Mouse (Mus musculus): Measurements from ENCODE around the gene Olfr2.
"Not testable (repeated sequence)": the region's sequence is repeated elsewhere in the genome, so short reads cannot be mapped to it uniquely, and the experiment has no call there.

The Olfr2 gene

GRCm38 (mm10) chr7:107005972-107006371 is at the start of gene Olfr2:
Gene Olfr2, minus strand, starts transcription at chr7:107006072.
- CTCF ChIA-PET = no interaction called here
- POLR2A ChIA-PET = no interaction called here

DNA sequence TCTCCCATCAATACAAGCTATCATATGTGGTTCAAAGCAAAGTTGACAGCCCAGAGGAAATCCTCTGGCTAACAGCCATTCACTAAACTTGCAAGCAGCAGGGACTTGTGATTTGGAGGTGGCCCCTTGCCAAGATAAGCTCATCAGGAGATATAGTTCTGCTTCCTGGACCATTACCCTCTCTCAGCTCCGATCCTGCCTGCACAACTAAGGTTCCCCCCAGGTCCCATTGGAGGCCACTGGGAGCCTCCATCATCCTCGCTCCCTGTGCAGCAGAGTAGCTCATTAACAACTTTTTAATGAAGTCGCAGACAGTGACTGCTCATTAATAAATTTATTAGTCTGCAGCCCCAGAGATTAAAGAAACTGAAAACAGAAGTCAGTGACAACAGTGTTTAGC is 41.7 kb upstream of the Olfr2 start:
- ChIA-PET POLR2A (no interaction called here), CTCF (no interaction called here)

DNA sequence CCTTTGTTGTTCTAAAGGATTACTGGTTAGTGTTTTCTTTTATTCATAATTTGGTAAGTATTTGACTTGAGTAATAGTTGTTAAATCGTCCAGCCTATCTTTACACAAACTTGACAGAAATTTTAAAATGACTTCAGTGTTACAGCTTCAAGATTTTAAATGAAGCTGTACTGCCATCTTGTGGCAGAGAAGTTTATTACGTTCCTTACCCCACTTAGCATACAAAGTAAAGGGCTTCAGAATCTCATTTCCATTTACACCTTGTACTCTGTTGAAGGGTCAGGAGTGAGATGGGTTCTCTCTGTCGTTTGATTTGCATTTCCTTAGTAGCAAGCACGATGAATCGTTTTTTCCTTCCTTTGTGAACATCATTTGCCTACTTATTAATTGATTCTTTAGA is 40.0 kb upstream of the Olfr2 start:
- POLR2A ChIA-PET = no interaction called here
- CTCF ChIA-PET = interaction anchor here in 1 of 4 experiments (0.6 kb wide), 1 partner anchor 722 kb away, joined by 9 read pairs; no protein-coding TSS in a partner anchor

DNA sequence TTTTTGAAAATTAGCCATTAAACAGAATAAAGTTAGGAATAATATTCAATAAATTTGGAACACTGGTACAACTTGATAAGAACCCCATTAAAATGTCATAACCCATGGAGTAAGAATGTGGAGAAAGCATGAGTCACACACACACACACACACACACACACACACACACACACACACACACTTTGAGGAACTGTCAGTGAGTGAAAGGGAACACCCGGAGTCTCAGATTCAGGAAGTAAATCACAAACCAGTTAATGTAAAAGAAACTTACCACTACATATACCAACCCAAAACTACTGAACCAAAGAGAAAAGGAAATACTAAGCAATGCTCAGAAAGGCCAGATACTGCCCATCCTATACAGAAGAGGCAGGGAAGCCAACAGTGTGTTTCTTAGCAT is 38.5 kb upstream of the Olfr2 start:
- POLR2A ChIA-PET = no interaction called here

DNA sequence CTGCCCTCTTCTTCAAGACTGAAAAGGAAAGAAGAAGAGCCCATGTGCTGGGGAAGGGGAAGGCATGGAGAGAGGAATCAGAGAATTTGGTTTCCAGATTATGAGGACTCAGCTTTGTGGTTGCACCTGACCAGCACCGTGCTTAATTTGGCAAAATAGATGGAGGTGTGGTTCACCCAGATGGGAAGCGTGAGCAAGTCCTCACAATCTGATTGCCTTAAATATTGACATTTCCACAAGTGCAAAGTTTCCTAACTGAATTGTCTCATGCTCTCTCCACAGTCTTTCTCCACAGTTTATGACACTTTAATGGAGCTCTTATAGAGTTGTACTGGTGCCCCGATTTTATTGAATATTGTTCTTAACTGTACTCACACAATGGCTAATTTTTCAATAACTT is 37.3 kb upstream of the Olfr2 start:
- ChIA-PET CTCF (interaction anchor here in 2 of 4 experiments (0.6 kb wide), 2 partner anchors 523 to 615 kb away, joined by 3 to 7 read pairs; no protein-coding TSS in a partner anchor), POLR2A (no interaction called here)

More for the DNA sequence above, 38.5 kb upstream of the Olfr2 start:
- CTCF ChIA-PET = interaction anchor here in 2 of 4 experiments (0.7 to 0.8 kb wide), 2 partner anchors 165 to 482 kb away, joined by 3 read pairs; partner anchors contain the start of gene Rbmxl2 (in 1 of the 2)

- POLR2A ChIA-PET = no interaction called here
- CTCF ChIA-PET = no interaction called here
Measured at GRCm38 (mm10) chr7:107039934-107040563, 34.2 kb upstream of the Olfr2 start.

DNA sequence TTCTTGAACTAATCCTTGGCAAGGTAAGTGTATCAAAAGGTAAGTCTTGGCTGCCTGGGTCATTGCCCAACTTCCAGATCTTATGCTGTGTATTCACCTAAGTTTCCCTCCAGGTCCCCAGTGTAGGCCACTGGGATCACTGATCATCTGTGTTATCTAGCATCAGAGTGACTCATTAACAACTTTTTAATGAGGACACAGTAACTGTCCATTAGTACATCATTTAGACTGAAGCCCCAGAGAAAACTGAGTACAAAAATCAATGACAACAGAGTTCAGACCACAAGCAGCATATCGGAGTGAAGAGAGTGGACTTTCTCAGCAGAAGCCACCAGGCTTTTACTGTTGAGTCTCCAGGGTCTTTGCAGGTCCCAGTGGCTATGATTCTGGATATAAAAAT is 25.0 kb upstream of the Olfr2 start, which contains the start of gene Olfr713:
Olfr713 (plus strand) TSS at position 301 of the 400 bp plus-strand sequence.
- ChIA-PET POLR2A (no interaction called here), CTCF (no interaction called here)

DNA sequence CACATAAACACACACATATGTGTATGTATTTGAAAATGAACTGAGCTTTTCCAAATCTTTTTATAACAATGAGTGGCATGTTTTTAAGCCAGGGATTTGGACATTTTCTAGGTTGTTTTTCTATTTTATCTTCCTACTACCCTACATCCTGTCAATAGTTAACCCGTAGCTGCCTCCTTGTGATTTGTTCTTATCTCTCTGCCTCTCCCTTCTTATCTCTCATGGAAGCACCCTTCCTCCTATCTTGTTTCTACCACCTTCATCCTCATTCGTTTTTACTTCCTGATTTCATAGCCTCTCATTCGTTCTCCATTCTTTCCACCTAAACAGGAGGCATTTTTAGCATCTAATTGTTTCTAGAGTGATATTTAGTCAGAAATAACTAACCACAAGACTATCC is 1.7 kb downstream of the Olfr2 start:
- ChIA-PET POLR2A (no interaction called here), CTCF (no interaction called here)

GRCm38 (mm10) chr7:107000798-107001197 is 5.1 kb downstream of the Olfr2 start:
- POLR2A ChIA-PET = interaction anchor here in 1 of 4 experiments (0.9 kb wide), 1 partner anchor 172 kb away, joined by 3 read pairs; no protein-coding TSS in a partner anchor

DNA sequence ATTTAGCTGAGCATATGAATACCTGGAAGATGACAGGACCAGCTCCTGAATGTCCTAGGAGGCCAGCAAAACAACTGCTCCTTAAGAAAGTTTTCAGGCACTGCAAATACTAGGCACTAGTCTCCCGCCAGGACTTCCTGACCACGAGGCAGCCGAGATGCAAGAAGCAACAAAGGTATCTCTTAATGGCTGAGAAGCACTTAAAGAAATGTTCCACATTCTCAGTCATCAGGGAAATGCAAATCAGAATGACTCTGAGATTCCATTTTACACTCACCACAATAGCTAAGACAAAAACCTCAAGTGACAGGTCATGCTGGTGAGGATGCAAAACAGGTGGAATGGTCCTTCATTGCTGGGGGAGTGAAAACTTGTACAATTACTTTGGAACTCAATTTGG is 20.6 kb downstream of the Olfr2 start:
- POLR2A ChIA-PET = no interaction called here
- CTCF ChIA-PET = no interaction called here

More at GRCm38 (mm10) chr7:107000798-107001197, 5.1 kb downstream of the Olfr2 start:
- CTCF ChIA-PET = no interaction called here

DNA sequence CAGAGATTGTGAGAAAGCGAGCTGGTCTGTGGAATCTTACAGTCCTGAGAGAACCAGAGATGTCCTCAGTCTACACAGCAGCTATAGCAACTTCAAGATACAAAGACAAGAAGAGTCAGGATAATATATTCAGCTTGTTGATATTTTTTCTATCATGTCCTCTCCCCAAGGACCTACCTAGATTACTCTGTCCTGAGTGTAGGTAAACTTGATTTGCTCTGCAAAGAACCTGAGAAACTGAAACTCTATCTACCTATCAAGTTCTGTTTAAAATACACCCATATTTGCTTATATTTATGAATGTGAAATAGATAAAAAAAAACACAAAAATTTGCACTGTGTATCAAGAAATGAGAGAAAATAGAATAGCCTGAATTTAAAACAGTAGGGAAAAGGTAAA is 30.5 kb downstream of the Olfr2 start, which contains the start of gene Olfr711:
Olfr711 (minus strand) TSS at position 101 of the 400 bp plus-strand sequence.
- ChIA-PET CTCF (no interaction called here), POLR2A (no interaction called here)

- POLR2A ChIA-PET = not testable (repeated sequence)
- CTCF ChIA-PET = interaction anchor here in 3 of 4 experiments (0.5 to 1.0 kb wide), 3 partner anchors 14 to 209 kb away, joined by 3 to 7 read pairs (median 3); no protein-coding TSS in a partner anchor
Measured at GRCm38 (mm10) chr7:106967503-106967902, 38.4 kb downstream of the Olfr2 start.

GRCm38 (mm10) chr7:106963837-106964236 is 42.0 kb downstream of the Olfr2 start, which contains the start of gene Olfr6:
Gene Olfr6, minus strand, starts transcription at chr7:106963937.
- POLR2A ChIA-PET = no interaction called here
- CTCF ChIA-PET = no interaction called here

DNA sequence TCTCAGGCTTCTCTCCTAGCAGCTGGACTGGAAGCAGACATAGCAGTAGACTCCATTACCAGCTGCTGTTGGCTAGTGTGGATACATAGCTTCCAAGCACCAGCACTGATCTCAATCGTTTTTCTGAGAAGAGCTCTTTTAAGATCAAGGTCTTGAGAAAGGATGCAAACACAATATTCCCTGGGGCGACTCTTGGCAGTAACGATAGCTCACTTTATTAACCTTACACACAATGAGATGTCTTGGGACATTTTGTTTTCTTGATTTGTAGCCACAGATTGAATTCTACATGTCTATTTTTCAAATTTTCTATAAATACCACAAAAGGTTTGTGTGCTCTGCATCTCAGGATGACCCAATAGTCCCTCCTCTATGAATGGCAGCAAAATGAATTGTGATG is 57.7 kb downstream of the Olfr2 start, which contains the start of gene Olfr710:
Olfr710 (minus strand) TSS at position 101 of the 400 bp plus-strand sequence.
- ChIA-PET POLR2A (no interaction called here), CTCF (no interaction called here)

All from embryonic stem cell, embryonic (primary cell).